25 mouse cellular contexts compared by ENCODE assay signal in genomic region chr15:19458485-19458884, GRCm38 (mm10).
DNase-seq lines count a peak whose midpoint lies in the region; ATAC-seq and TF ChIP-seq lines count a peak whose summit lies in the region.
"Had no signal": no experiment of that assay in that cellular context is flagged by ENCODE, and none has a peak within 500 bp of the region (broad histone marks: within the 10 kb centered on the region; RNA-seq: fewer than 3 reads in every experiment).

No protein-coding gene starts in this region.

- no peak for ATAC-seq in forebrain, postnatal 0 days
- ATAC-seq in hindbrain, embryonic 11.5 days (ENCODE audit: low FRiP score): no peak
- ATAC-seq: forebrain, embryonic 14.5 days; hindbrain, embryonic 16.5 days; inflammation-experienced regulatory T-cells, adult 6 months; Patski had no signal

- H3K27me3 ChIP-seq in forebrain, postnatal 0 days (ENCODE audit: insufficient read depth, low read length): no peaks in the 10 kb centered on the region
- no peaks in the 10 kb centered on the region for H3K27me3 ChIP-seq in forebrain, embryonic 10.5 days (ENCODE audit: poor library complexity, severe bottlenecking)
- H3K27me3 ChIP-seq in hindbrain, embryonic 11.5 days (ENCODE audit: control insufficient read depth, insufficient read depth, low read length): no peaks in the 10 kb centered on the region
- H3K27me3 ChIP-seq: heart, embryonic 13.5 days; hindbrain, embryonic 13.5 days; Patski had no signal

- H3K36me3 ChIP-seq in forebrain, postnatal 0 days (ENCODE audit: insufficient read depth): no peaks in the 10 kb centered on the region
- H3K36me3 ChIP-seq in forebrain, embryonic 10.5 days (replicated peaks): no peaks in the 10 kb centered on the region
- no peaks in the 10 kb centered on the region for H3K36me3 ChIP-seq in hindbrain, embryonic 11.5 days (ENCODE audit: control insufficient read depth, insufficient read depth, low read length)
- H3K36me3 ChIP-seq: heart, embryonic 10.5 days; heart, embryonic 13.5 days; hindbrain, embryonic 13.5 days had no signal

- peak; percentile 45; the same call in 1 of the 2 replicates for TF ChIP-seq CTCF in forebrain, postnatal 0 days (IDR thresholded peaks at IDR 0.05; ENCODE audit: low read depth)
- TF ChIP-seq CTCF in left cerebral cortex, adult 2 months (IDR thresholded peaks at IDR 0.05): peak; percentile 46

- H3K4me1 ChIP-seq in forebrain, postnatal 0 days (ENCODE audit: insufficient read depth): no peaks in the 10 kb centered on the region
- no peaks in the 10 kb centered on the region for H3K4me1 ChIP-seq in forebrain, embryonic 10.5 days
- H3K4me1 ChIP-seq in hindbrain, embryonic 11.5 days (replicated peaks; ENCODE audit: control insufficient read depth, insufficient read depth, low read length): no peaks in the 10 kb centered on the region
- H3K4me1 ChIP-seq: heart, embryonic 10.5 days; heart, embryonic 13.5 days; hindbrain, embryonic 13.5 days had no signal

- H3K4me3 ChIP-seq in forebrain, postnatal 0 days (ENCODE audit: low read depth, low read length): no peak overlapping the region
- H3K4me3 ChIP-seq in forebrain, embryonic 10.5 days: no peak overlapping the region
- no peak overlapping the region for H3K4me3 ChIP-seq in left cerebral cortex, adult 2 months
- no peak overlapping the region for H3K4me3 ChIP-seq in hindbrain, embryonic 11.5 days (ENCODE audit: low read depth, low read length)
- H3K4me3 ChIP-seq: heart, adult 2 months; heart, embryonic 10.5 days; heart, embryonic 13.5 days; hindbrain, embryonic 13.5 days had no signal

- no peaks in the 10 kb centered on the region for H3K9me3 ChIP-seq in forebrain, postnatal 0 days (ENCODE audit: low read length)
- no peaks in the 10 kb centered on the region for H3K9me3 ChIP-seq in forebrain, embryonic 10.5 days
- no peaks in the 10 kb centered on the region for H3K9me3 ChIP-seq in hindbrain, embryonic 11.5 days (ENCODE audit: control insufficient read depth, low read length)
- H3K9me3 ChIP-seq: heart, embryonic 10.5 days; heart, embryonic 13.5 days; hindbrain, embryonic 13.5 days had no signal

- no peak overlapping the region for H3K4me2 ChIP-seq in forebrain, postnatal 0 days (ENCODE audit: low read depth)
- H3K4me2 ChIP-seq in hindbrain, embryonic 11.5 days (replicated peaks; ENCODE audit: low read depth, low read length): no peak overlapping the region
- H3K4me2 ChIP-seq: heart, embryonic 13.5 days; hindbrain, embryonic 13.5 days had no signal

- intact Hi-C loops in left cerebral cortex, adult 2 months (cut with DNase I): no loop called here
- intact Hi-C loops in left cerebral cortex, postnatal 25 days (cut with DNase I): no loop called here

- H3K27ac ChIP-seq in forebrain, postnatal 0 days (ENCODE audit: low read depth, low read length): no peak overlapping the region
- no peak overlapping the region for H3K27ac ChIP-seq in forebrain, embryonic 10.5 days
- H3K27ac ChIP-seq in left cerebral cortex, adult 2 months: no peak overlapping the region
- H3K27ac ChIP-seq in hindbrain, embryonic 11.5 days (ENCODE audit: low read depth, low read length): no peak overlapping the region
- H3K27ac ChIP-seq: heart, adult 2 months; heart, embryonic 10.5 days; heart, embryonic 13.5 days; hindbrain, embryonic 13.5 days had no signal

- DNase-seq in forebrain, postnatal 0 days: peak; percentile 8
- DNase-seq in forebrain, embryonic 10.5 days (ENCODE audit: extremely low spot score, low spot score): no peak
- no peak for DNase-seq in left cerebral cortex, adult 2 months (ENCODE audit: extremely low spot score in 1 of 2, low spot score in 2 of 2)
- DNase-seq in left cerebral cortex, postnatal 25 days (ENCODE audit: low spot score in 2 of 2): no peak
- DNase-seq in retina, embryonic 14.5 days (ENCODE audit: low spot score): peak; percentile 28
- DNase-seq in retina, postnatal 1 day: no peak
- no peak for DNase-seq in hindbrain, embryonic 11.5 days (ENCODE audit: low spot score)
- DNase-seq in urinary bladder, postnatal 25 days (ENCODE audit: low spot score): no peak
- DNase-seq: adrenal gland, postnatal 14 days; cerebellum, adult 11-12 months; cerebellum, adult 8-10 months; cerebellum, postnatal 10 days; cerebellum, postnatal 36 days; gastrocnemius, postnatal 10 days; gastrocnemius, postnatal 36 days; heart, adult 2 months; heart, postnatal 14 days; heart, postnatal 4 days had no signal

- H3K9ac ChIP-seq in forebrain, postnatal 0 days: no peak overlapping the region
- H3K9ac ChIP-seq in hindbrain, embryonic 11.5 days (ENCODE audit: low read depth, low read length): no peak overlapping the region
- H3K9ac ChIP-seq: heart, embryonic 13.5 days; hindbrain, embryonic 13.5 days had no signal

Comparison
In these comparisons a context has a peak if more than half of its experiments do, and no peak if none do; other contexts are left out.
1. DNase-seq: peak in forebrain, postnatal 0 days (single experiment) and retina, embryonic 14.5 days (single experiment); none in forebrain, embryonic 10.5 days (single experiment), left cerebral cortex, adult 2 months (0 of 2), left cerebral cortex, postnatal 25 days (0 of 2), retina, postnatal 1 day (single experiment), hindbrain, embryonic 11.5 days (single experiment) and urinary bladder, postnatal 25 days (single experiment).